In the genomic region with DNA sequence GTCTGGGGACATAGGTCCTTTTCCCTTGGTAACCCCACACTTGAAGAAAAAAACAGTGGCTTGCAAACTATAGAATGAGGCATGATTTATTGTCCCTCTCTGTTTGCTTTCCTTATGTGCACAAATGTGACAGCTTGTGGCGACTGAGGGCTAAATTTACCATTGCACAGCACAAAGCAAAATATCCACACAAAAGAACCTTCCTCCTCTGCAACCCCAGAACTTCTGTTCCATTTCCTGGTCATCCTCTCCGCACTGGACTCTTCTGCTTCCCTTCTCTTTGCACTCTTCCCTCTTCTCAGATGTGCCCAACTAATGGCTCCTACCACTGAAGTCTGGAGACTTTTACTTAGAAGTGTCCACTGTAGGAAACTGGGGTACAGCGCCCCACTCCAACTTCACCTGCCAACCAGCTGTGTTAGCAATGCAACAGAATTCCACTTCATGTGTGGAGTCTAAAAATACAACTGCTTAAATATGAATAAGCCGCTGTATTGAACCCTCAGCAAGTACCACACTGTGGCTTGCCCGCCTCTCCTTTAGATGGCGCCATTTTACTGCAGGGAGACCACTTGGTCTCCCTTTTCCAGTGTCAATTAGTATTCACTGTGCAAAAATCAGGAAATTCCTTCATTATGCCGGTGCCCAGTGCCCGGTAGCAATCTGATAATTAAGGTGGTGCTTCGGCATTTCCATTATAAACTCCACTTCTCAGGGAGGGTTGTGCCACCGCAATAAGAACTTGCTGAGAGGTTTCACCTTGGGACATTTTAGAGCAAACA, we compare ENCODE assay signal across 9 mouse cellular contexts.
DNase-seq lines count a peak whose midpoint lies in the region; ATAC-seq and TF ChIP-seq lines count a peak whose summit lies in the region.
"Had no signal": no experiment of that assay in that cellular context is flagged by ENCODE, and none has a peak within 500 bp of the region (broad histone marks: within the 10 kb centered on the region; RNA-seq: fewer than 3 reads in every experiment).

No protein-coding gene starts in this region.

- no peak overlapping the region for H3K4me3 ChIP-seq in kidney, embryonic 15.5 days (replicated peaks)
- H3K4me3 ChIP-seq in hindbrain, postnatal 0 days (ENCODE audit: low read length), result no peak overlapping the region
- H3K4me3 ChIP-seq: heart, embryonic 13.5 days had no signal

- no peaks in the 10 kb centered on the region for H3K36me3 ChIP-seq in kidney, embryonic 15.5 days
- no peaks in the 10 kb centered on the region for H3K36me3 ChIP-seq in hindbrain, postnatal 0 days (ENCODE audit: insufficient read depth, low read length)
- H3K36me3 ChIP-seq: heart, embryonic 13.5 days had no signal

- no peak overlapping the region for H3K4me2 ChIP-seq in kidney, embryonic 15.5 days
- 0 out of 2 replicates have a peak overlapping the region, but pooled peaks have one; percentile 13 for H3K4me2 ChIP-seq in hindbrain, postnatal 0 days (ENCODE audit: low read depth, low read length)
- H3K4me2 ChIP-seq: heart, embryonic 13.5 days had no signal

- DNase-seq in kidney, adult 9 months, result peak; percentile 31
- peak; percentile 40 for DNase-seq in adrenal gland, postnatal 10 days
- peak; percentile 75 for DNase-seq in hindbrain, postnatal 0 days (ENCODE audit: low spot score)
- DNase-seq in lung, postnatal 10 days, result peak; percentile 37
- DNase-seq in right cerebral cortex, postnatal 4 days, result peak; percentile 9
- DNase-seq in spleen, postnatal 36 days (ENCODE audit: low spot score in 2 of 2), result no peak
- no peak for DNase-seq in ovary, postnatal 14 days (ENCODE audit: low spot score)

- ATAC-seq in kidney, embryonic 15.5 days (replicated peaks; ENCODE audit: low FRiP score), result no peak; the same call in 1 of the 2 replicates
- peak; percentile 73; the same call in 1 of the 2 replicates for ATAC-seq in hindbrain, postnatal 0 days

- H3K9me3 ChIP-seq in kidney, embryonic 15.5 days (replicated peaks), result no peaks in the 10 kb centered on the region
- no peaks in the 10 kb centered on the region for H3K9me3 ChIP-seq in hindbrain, postnatal 0 days (ENCODE audit: low read length)
- H3K9me3 ChIP-seq: heart, embryonic 13.5 days had no signal

- H3K27ac ChIP-seq in kidney, embryonic 15.5 days, result no peak overlapping the region
- no peak overlapping the region for H3K27ac ChIP-seq in hindbrain, postnatal 0 days
- H3K27ac ChIP-seq: heart, embryonic 13.5 days had no signal

- H3K9ac ChIP-seq in kidney, embryonic 15.5 days, result no peak overlapping the region
- H3K9ac ChIP-seq in hindbrain, postnatal 0 days (replicated peaks; ENCODE audit: low read length), result no peak overlapping the region
- H3K9ac ChIP-seq: heart, embryonic 13.5 days had no signal

- H3K27me3 ChIP-seq in kidney, embryonic 15.5 days, result peaks cover 4% of the 10 kb centered on the region; the same call in 1 of the 2 replicates
- H3K27me3 ChIP-seq in hindbrain, postnatal 0 days (ENCODE audit: insufficient read depth, low read length), result no peaks in the 10 kb centered on the region
- H3K27me3 ChIP-seq: heart, embryonic 13.5 days had no signal

- no peaks in the 10 kb centered on the region for H3K4me1 ChIP-seq in kidney, embryonic 15.5 days
- no peaks in the 10 kb centered on the region for H3K4me1 ChIP-seq in hindbrain, postnatal 0 days (ENCODE audit: insufficient read depth, low read length)
- H3K4me1 ChIP-seq: heart, embryonic 13.5 days had no signal

- TF ChIP-seq CTCF in hindbrain, postnatal 0 days (IDR thresholded peaks at IDR 0.05; ENCODE audit: low read depth), result peak; percentile 79

- WGBS in kidney, embryonic 15.5 days, result 22% methylated on average over 10 of the region's 10 CpGs
- 25% methylated on average over 10 of the region's 10 CpGs for WGBS in hindbrain, postnatal 0 days

Comparison
In these comparisons a context has a peak if more than half of its experiments do, and no peak if none do; other contexts are left out.
1. DNase-seq: peak in kidney, adult 9 months (single experiment), adrenal gland, postnatal 10 days (single experiment), hindbrain, postnatal 0 days (single experiment), lung, postnatal 10 days (single experiment) and right cerebral cortex, postnatal 4 days (single experiment); none in spleen, postnatal 36 days (0 of 2) and ovary, postnatal 14 days (single experiment).